Mouse (Mus musculus): ENCODE data around the gene Mastl. TPM values are rescaled to one million over a fixed set of nuclear protein-coding genes. Genes with fewer than 3 reads are reported as not detected.
A peak's percentile ranks its signal among the peaks of the same experiment; 100 is the strongest.

Gene Mastl
- total RNA-seq (2021) = 1 to 10 TPM in 1 of 2 experiments, under 1 TPM in 1; 0.94 to 1.2 TPM
- long read RNA-seq, experiment 1 = 0 reads
- long read RNA-seq, experiment 2, full-length matches to known transcripts = 1 of 1 reads
- long read RNA-seq, experiment 2, partial matches to known transcripts = 0 of 1 reads
- long read RNA-seq, experiment 2, other reads (novel, unspliced or antisense) = 0 of 1 reads

DNA sequence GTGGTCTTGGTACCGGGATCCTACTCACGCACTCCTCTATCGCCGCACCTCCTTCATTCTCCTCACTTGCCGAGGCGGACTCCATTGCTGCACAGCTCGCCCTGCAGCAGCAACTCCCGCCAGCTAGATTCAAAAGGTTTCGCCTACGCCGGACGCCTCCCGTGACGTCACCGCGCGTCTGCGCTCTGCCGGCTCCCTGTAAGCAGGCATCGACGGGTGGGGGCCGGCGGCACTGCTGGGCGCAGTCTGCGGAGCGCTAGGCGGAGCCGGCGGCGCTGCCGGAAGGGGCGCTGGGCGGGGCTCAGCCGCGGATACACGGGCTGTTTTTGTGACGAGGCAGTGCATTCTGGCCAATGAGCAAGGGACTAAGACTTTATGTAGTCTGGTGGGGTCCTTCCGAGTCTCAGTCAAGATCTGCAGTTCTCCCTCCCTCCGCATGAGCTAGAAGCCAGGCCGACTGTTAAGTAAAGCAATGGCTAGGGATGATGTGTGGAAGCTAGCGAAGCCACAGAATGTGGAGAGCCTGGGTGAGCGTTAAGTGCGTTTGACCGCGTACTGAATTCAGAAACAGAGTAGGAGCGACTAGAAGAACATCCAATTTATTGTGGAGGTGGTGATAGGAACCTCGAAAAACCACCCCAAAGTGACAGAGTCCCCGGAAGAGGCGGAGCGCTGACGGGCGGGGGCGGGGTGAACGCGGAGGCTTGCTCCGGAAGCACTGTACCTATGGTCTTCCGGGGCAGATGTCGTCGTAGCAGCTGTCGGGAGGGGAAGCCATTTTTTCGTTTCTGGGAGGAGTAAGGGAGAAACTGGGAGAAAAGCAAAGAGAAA is at the start of gene Mastl, which contains the start of gene Yme1l1:
Mastl (minus strand) TSS at position 248 of the 831 bp plus-strand sequence.
Yme1l1 (plus strand) TSS at position 593 of the 831 bp plus-strand sequence.
- intact Hi-C loops (cut with DNase I) = loop anchor here (2.0 to 5.0 kb wide), 3 partner anchors 87 to 261 kb away; partner anchors contain the start of genes Abi1, Acbd5 and Pdss1
- peak within 1 kb of the TSS; percentile 89 for H3K4me3 ChIP-seq
- DNase-seq (ENCODE audit: extremely low spot score in 1 of 2, low spot score in 2 of 2) = peak; percentile 98 to 99
- peak within 1 kb of the TSS; percentile 100 for H3K27ac ChIP-seq
- TF ChIP-seq CTCF (IDR thresholded peaks at IDR 0.05) = peak; percentile 39

DNA sequence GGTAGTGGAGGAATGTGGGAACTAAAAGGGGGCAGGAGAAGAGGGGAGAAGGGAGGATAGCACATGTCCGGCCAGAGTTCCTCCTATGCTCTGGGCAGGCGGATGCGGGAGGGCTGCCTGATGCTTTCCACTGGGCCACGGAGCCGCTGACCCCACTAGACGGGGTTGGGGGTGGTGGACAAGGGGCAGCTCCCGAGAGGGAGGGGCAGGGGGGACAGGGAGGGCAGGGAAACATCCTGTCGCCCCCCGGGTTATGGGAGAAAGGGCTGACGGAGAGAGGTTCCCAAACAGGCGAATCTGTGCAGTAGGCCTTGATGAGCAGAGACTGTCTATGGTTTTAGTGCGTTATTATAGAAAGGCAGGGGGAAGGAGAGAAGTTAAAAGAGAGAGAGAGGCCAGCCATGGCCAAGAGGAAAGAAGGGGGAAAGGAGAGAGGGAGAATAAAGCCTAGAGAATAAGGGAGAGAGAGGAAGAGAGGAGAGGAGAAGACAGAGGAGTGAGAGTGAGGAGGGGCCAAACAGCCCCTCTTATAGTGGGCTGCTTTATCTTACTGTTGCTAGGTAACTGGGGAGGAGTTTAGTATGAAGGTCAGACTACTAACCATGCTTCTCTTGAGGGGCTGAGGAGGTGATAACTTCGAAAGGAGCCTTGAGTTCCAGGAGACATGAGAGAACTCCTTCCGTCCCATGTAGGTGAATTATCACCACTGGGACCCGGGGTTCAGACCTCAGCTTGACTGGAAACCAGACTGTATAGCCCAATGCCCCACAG is 47.3 kb upstream of the Mastl start:
- no peak for DNase-seq (ENCODE audit: extremely low spot score in 1 of 2, low spot score in 2 of 2)
- no peak for TF ChIP-seq CTCF (IDR thresholded peaks at IDR 0.05)
- Histone ChIP-seq H3K4me3 (no peak overlapping the region), H3K27ac (no peak overlapping the region)
- intact Hi-C loops (cut with DNase I) = no loop called here

DNA sequence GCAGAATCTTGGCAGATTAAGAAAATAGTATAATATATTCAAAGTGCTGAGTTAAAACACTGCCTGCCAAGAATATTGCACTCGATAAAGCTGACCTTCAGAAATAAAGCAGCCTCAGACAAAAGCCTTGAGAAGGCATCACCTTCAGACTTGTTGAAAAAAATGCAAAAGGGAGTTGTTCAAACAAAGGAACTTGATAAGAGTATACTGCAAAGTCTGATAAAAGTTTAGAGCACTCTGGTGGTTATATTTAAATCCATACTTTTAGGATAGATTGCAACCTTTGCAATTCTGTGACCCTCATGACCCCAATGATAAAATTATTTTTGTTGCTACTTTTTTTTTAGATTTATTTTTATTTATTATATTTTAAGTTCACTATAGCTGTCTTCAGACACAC is 45.2 kb upstream of the Mastl start:
- H3K4me3 ChIP-seq = no peak overlapping the region
- TF ChIP-seq CTCF (IDR thresholded peaks at IDR 0.05) = no peak
- no peak for DNase-seq (ENCODE audit: extremely low spot score in 1 of 2, low spot score in 2 of 2)
- intact Hi-C loops (cut with DNase I) = no loop called here
- H3K27ac ChIP-seq = no peak overlapping the region

DNA sequence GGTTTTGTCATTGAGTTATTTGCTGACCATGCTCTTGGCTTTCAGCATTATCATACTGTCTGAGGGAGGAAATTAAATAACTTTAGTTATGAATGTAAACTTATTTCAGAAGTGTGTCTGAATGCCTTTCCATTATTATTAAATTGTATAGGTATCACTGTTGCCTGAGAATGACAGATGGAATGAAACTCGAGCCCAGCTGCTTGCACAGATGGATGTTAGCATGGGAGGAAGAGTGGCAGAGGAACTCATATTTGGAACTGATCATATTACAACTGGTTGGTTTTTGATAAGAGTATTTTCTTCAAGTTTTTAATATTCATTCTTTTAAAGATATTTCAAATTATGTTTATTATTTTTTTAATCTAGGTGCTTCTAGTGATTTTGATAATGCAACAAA is 38.5 kb upstream of the Mastl start:
- Histone ChIP-seq H3K27ac (no peak overlapping the region), H3K4me3 (no peak overlapping the region)
- TF ChIP-seq CTCF (IDR thresholded peaks at IDR 0.05) = no peak
- intact Hi-C loops (cut with DNase I) = loop anchor here (10.0 kb wide), 1 partner anchor 320 kb away; no protein-coding TSS in a partner anchor
- DNase-seq (ENCODE audit: extremely low spot score in 1 of 2, low spot score in 2 of 2) = no peak

DNA sequence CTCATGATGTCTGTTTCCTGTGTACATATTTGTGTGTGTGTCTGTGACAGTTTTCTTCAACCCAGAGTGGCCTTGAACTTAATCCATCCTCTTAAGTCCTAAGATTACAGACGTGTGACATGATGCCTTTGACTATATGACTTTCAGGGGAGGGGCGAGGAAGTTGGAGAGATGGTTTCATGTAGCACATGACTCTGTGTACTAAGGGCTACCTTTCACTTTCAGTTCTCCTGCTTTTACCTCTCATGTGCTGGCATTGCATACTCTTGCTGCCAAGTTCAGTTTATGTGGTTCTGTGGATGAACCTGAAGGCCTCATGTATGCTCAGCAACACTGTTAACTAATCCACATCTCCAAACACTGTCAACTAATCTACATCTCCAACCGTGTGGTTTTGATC is 16.5 kb upstream of the Mastl start:
- DNase-seq (ENCODE audit: extremely low spot score in 1 of 2, low spot score in 2 of 2) = no peak
- intact Hi-C loops (cut with DNase I) = no loop called here
- Histone ChIP-seq H3K4me3 (no peak overlapping the region), H3K27ac (no peak overlapping the region)
- no peak for TF ChIP-seq CTCF (IDR thresholded peaks at IDR 0.05)

DNA sequence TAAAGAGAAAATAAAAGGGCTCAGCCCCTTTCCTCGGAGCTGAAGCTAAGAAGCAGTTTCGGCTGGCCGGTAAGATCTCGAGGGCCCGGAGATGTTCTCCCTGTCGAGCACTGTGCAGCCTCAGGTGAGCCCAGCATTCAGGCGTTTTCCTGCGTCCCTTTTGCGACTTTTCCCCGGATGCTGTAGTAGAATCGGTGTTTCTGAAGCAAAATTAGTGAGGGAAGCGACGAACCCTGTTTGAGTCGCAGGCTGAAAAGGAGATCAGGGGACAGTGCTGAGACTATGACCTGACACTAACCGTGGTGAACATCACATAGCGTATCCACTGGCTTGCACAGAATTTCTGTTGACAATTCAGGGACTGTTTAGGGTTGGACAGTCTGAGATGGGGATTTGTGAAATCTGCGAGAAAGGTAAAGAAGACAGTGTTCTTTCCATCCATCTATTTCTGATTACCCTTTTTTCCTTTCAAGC is 821 bp upstream of the Mastl start:
- no peak for DNase-seq (ENCODE audit: extremely low spot score in 1 of 2, low spot score in 2 of 2)
- intact Hi-C loops (cut with DNase I) = loop anchor here (2.0 to 5.0 kb wide), 2 partner anchors 114 to 262 kb away; partner anchors contain the start of genes Abi1 and Pdss1
- H3K27ac ChIP-seq = peak overlapping the region; percentile 100

DNA sequence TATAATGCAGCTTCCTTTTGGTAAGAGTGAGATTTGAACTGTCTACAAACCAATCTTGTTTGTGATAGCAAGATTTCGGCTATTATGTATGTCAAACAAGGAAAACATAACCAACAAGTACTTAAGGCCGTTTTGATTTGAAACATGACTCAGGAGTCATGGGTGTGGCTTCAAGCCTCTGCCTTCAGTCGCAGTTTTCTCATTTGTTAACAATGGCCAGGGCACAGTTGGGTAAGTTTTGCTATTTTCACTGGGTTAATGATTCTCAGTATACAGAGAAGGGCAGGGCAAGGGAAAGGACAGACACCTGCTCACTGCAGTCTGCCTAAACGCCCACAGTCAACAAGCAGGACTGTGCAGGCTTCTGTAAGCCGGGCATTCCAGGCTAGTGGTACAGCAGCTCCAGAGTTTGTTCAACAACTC is 614 bp downstream of the Mastl start:
- Histone ChIP-seq H3K4me3 (peak overlapping the region; percentile 89), H3K27ac (no peak overlapping the region)
- no peak for TF ChIP-seq CTCF (IDR thresholded peaks at IDR 0.05)
- no peak for DNase-seq (ENCODE audit: extremely low spot score in 1 of 2, low spot score in 2 of 2)
- intact Hi-C loops (cut with DNase I) = loop anchor here (2.0 to 5.0 kb wide), 2 partner anchors 86 to 113 kb away; partner anchors contain the start of genes Abi1 and Acbd5

More for the DNA sequence above, 821 bp upstream of the Mastl start:
- no peak for TF ChIP-seq CTCF (IDR thresholded peaks at IDR 0.05)
- peak overlapping the region; percentile 89 for H3K4me3 ChIP-seq

DNA sequence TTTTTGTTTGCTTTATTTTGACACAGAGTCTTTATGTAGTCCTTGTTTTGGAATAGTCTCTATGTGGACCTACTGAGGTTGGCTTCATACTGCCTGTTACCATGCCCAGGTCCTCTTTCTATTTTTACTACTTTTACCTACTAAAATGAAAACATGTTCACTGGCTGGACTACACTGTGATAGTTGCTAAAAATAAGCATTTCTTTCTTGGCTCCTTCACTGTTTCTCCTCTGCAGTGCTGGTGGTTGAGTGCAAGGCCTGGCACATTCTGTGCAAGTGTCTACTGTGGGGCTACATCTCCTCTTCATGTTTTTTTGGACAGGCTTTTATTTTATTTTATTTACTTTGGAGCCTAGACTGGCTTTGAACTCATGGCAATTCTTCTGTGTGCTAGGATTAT is 36.3 kb downstream of the Mastl start:
- no peak overlapping the region for H3K4me3 ChIP-seq
- intact Hi-C loops (cut with DNase I) = no loop called here
- no peak for DNase-seq (ENCODE audit: extremely low spot score in 1 of 2, low spot score in 2 of 2)
- H3K27ac ChIP-seq = no peak overlapping the region
- TF ChIP-seq CTCF (IDR thresholded peaks at IDR 0.05) = no peak

DNA sequence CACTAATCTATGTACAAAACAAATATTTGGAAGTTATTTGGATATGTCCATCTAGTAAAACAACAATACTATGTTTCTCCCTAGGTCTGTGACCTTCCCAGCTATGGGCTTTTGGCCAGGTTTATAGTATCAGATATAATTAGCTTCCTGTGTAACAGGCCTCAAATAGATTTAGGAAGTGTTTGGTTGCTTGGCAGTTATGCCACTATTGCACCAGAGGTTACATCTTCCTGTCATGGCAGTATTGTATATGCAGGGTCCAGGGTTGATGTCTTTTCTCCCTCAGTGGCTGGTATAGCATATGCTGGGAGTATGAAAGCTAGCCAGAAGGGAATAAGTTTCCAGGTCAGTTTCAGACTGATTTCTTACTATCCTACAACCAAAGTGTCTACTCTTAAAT is 53.6 kb downstream of the Mastl start:
- H3K27ac ChIP-seq = no peak overlapping the region
- H3K4me3 ChIP-seq = no peak overlapping the region
- no peak for DNase-seq (ENCODE audit: extremely low spot score in 1 of 2, low spot score in 2 of 2)
- intact Hi-C loops (cut with DNase I) = no loop called here
- no peak for TF ChIP-seq CTCF (IDR thresholded peaks at IDR 0.05)

DNA sequence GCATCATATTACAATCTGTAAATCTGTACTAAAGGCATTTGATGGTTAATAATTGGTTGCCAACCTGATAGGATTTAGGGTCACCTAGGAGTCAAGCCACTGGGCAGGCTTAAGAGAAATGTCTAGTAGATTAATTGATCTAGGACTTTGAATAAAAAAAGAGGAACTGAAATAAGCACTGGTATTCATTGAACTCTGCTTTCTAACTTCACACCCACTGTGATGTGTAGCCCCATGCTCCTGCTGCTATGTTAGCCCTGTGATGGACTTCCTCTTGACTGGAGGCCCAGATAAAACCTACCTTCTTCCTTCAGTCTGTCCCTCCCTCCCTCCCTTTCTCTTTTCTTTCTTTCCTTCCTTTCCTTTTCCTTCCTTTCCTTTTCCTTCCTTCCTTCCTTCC is 58.8 kb downstream of the Mastl start:
- no peak for DNase-seq (ENCODE audit: extremely low spot score in 1 of 2, low spot score in 2 of 2)
- no peak for TF ChIP-seq CTCF (IDR thresholded peaks at IDR 0.05)
- intact Hi-C loops (cut with DNase I) = no loop called here
- H3K27ac ChIP-seq = no peak overlapping the region
- no peak overlapping the region for H3K4me3 ChIP-seq

DNA sequence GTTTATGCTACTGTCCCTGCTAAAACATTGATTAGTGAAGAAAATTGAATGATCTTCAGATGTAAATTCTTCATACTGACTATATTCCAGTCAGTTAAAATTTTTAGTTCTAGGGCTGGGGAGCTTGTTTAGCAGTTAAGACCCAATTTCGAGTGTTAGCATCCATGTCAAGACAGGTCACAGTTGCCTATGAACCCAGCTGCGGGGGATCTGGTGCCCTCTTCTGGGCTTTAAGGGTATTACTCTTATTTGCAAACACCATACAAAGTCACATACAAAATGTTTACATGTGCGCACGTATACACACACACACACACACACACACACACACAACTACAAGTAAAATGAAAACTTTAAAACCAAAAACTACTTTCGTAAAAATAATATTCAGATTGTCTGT is 63.6 kb downstream of the Mastl start:
- Histone ChIP-seq H3K27ac (no peak overlapping the region), H3K4me3 (no peak overlapping the region)
- DNase-seq (ENCODE audit: extremely low spot score in 1 of 2, low spot score in 2 of 2) = no peak
- TF ChIP-seq CTCF (IDR thresholded peaks at IDR 0.05) = peak; percentile 62
- intact Hi-C loops (cut with DNase I) = no loop called here

Measured in left cerebral cortex, adult 2 months (tissue).